Comparison of ENCODE assay signal across 9 mouse cellular contexts in genomic region chrX:38438147-38438791, GRCm38 (mm10). TPM values are rescaled to one million over a fixed set of nuclear protein-coding genes. Genes with fewer than 3 reads are reported as not detected.
A peak's percentile ranks its signal among the peaks of the same experiment; 100 is the strongest.
DNase-seq lines count a peak whose midpoint lies in the region; ATAC-seq and TF ChIP-seq lines count a peak whose summit lies in the region.
"Had no signal": no experiment of that assay in that cellular context is flagged by ENCODE, and none has a peak within 500 bp of the region (broad histone marks: within the 10 kb centered on the region; RNA-seq: fewer than 3 reads in every experiment).

No protein-coding gene starts in this region.

- H3K4me1 ChIP-seq in cortical plate, adult 2 months (ENCODE audit: control insufficient read depth, insufficient read depth, low read length) = no peaks in the 10 kb centered on the region
- H3K4me1 ChIP-seq in liver, embryonic 14.5 days (replicated peaks; ENCODE audit: control insufficient read depth in 2 of 2, insufficient read depth in 2 of 2, low read length in 1 of 2) = no peaks in the 10 kb centered on the region
- H3K4me1 ChIP-seq in neural tube, embryonic 13.5 days (replicated peaks) = no peaks in the 10 kb centered on the region
- H3K4me1 ChIP-seq in stomach, postnatal 0 days (replicated peaks; ENCODE audit: control insufficient read depth, insufficient read depth) = no peaks in the 10 kb centered on the region

- no peak overlapping the region for H3K27ac ChIP-seq in cortical plate, adult 2 months (ENCODE audit: insufficient read depth, low read length)
- H3K27ac ChIP-seq in liver, embryonic 14.5 days = no peak overlapping the region
- no peak overlapping the region for H3K27ac ChIP-seq in neural tube, embryonic 13.5 days (replicated peaks)
- H3K27ac ChIP-seq in stomach, postnatal 0 days (replicated peaks) = no peak overlapping the region

- intact Hi-C loops in gastrocnemius, postnatal 14 days (cut with DNase I; ENCODE audit: low total_unique reads) = no loop called here

- no peaks in the 10 kb centered on the region for H3K36me3 ChIP-seq in liver, embryonic 14.5 days (replicated peaks; ENCODE audit: control insufficient read depth, insufficient read depth, low read depth)
- H3K36me3 ChIP-seq in neural tube, embryonic 13.5 days = peaks cover 3% of the 10 kb centered on the region; the same call in 1 of the 2 replicates
- no peaks in the 10 kb centered on the region for H3K36me3 ChIP-seq in stomach, postnatal 0 days (ENCODE audit: control insufficient read depth, insufficient read depth, low read length)

- H3K9me3 ChIP-seq in liver, embryonic 14.5 days (ENCODE audit: control insufficient read depth, low read length) = no peaks in the 10 kb centered on the region
- no peaks in the 10 kb centered on the region for H3K9me3 ChIP-seq in neural tube, embryonic 13.5 days
- no peaks in the 10 kb centered on the region for H3K9me3 ChIP-seq in stomach, postnatal 0 days (ENCODE audit: control insufficient read depth, low read length)

- no peak for TF ChIP-seq POLR2A in cortical plate, adult 2 months (IDR thresholded peaks at IDR 0.05; ENCODE audit: extremely low read depth, insufficient read depth, low read length)

- DNase-seq in A20 (ENCODE audit: low read depth, low spot score) = peak; percentile 60
- DNase-seq in adrenal gland, adult (ENCODE audit: inconsistent age in 2 of 2, low spot score in 1 of 2) = peak; percentile 72 to 91
- DNase-seq in gastrocnemius, postnatal 14 days = peak; percentile 74
- DNase-seq in kidney, postnatal 14 days = peak; percentile 73
- DNase-seq in liver, embryonic 14.5 days (ENCODE audit: low read depth in 3 of 3, low spot score in 3 of 3) = peak in 1 of 3 experiments; percentile 31
- peak; percentile 74 for DNase-seq in stomach, postnatal 0 days (ENCODE audit: low spot score)

- H3K27me3 ChIP-seq in liver, embryonic 14.5 days (ENCODE audit: control insufficient read depth, insufficient read depth, low read length) = no peaks in the 10 kb centered on the region
- no peaks in the 10 kb centered on the region for H3K27me3 ChIP-seq in neural tube, embryonic 13.5 days
- no peaks in the 10 kb centered on the region for H3K27me3 ChIP-seq in stomach, postnatal 0 days (ENCODE audit: control insufficient read depth, insufficient read depth, low read length)

- WGBS in liver, embryonic 14.5 days (ENCODE audit: insufficient replicate concordance) = 49% methylated on average over 7 of the region's 7 CpGs
- WGBS in neural tube, embryonic 13.5 days = 46% methylated on average over 7 of the region's 7 CpGs
- 42% methylated on average over 7 of the region's 7 CpGs for WGBS in stomach, postnatal 0 days

- no peak overlapping the region for H3K4me3 ChIP-seq in cortical plate, adult 2 months (ENCODE audit: insufficient read depth, low read length)
- H3K4me3 ChIP-seq in liver, embryonic 14.5 days (ENCODE audit: insufficient read depth in 1 of 2, low read depth in 2 of 2, low read length in 2 of 2) = no peak overlapping the region
- H3K4me3 ChIP-seq in neural tube, embryonic 13.5 days = no peak overlapping the region
- H3K4me3 ChIP-seq in stomach, postnatal 0 days (ENCODE audit: low read depth, low read length) = no peak overlapping the region
- H3K4me3 ChIP-seq: erythroblast, embryonic 14.5 days had no signal

- no peak for TF ChIP-seq EP300 in liver, embryonic 14.5 days (IDR thresholded peaks at IDR 0.05; ENCODE audit: low read depth)
- TF ChIP-seq EP300 in stomach, postnatal 0 days (optimal IDR thresholded peaks at IDR 0.05) = no peak

- H3K9ac ChIP-seq in liver, embryonic 14.5 days (replicated peaks) = no peak overlapping the region
- H3K9ac ChIP-seq in neural tube, embryonic 13.5 days = no peak overlapping the region
- no peak overlapping the region for H3K9ac ChIP-seq in stomach, postnatal 0 days (ENCODE audit: low read length)

- no peak for ATAC-seq in liver, embryonic 14.5 days (ENCODE audit: insufficient read depth)
- peak; percentile 65; the same call in 1 of the 2 replicates for ATAC-seq in neural tube, embryonic 13.5 days (ENCODE audit: low read depth)
- ATAC-seq in stomach, postnatal 0 days (ENCODE audit: low FRiP score, low TSS enrichment) = peak; percentile 63; the same call in 1 of the 2 replicates

- peak; percentile 65 for TF ChIP-seq CTCF in cortical plate, adult 2 months (IDR thresholded peaks at IDR 0.05; ENCODE audit: extremely low read depth, insufficient read depth, low read length)
- TF ChIP-seq CTCF in liver, embryonic 14.5 days (IDR thresholded peaks at IDR 0.05; ENCODE audit: low read depth) = peak; percentile 85
- peak; percentile 88 for TF ChIP-seq CTCF in stomach, postnatal 0 days (IDR thresholded peaks at IDR 0.05; ENCODE audit: low read depth)

- no peak overlapping the region for H3K4me2 ChIP-seq in liver, embryonic 14.5 days (ENCODE audit: low read depth)
- no peak overlapping the region for H3K4me2 ChIP-seq in neural tube, embryonic 13.5 days
- H3K4me2 ChIP-seq in stomach, postnatal 0 days (replicated peaks; ENCODE audit: low read depth) = no peak overlapping the region

RNA-seq across cellular contexts. Expression of gene Lamp2, which starts 18.0 kb away (rescaled TPM):
- 58.5 and 65.8 TPM in 2 replicates for polyA plus RNA-seq in cortical plate, adult 2 months (2012; rRNA removed)
- 10 to 100 TPM; 77.5 to 84.6 TPM for total RNA-seq in gastrocnemius, postnatal 14 days (2021)
- 26.3 and 30.6 TPM in 2 replicates for polyA plus RNA-seq in liver, embryonic 14.5 days (2012; rRNA removed)
- polyA plus RNA-seq in liver, embryonic 14.5 days (2014; fragmentation: Nextera tagmentation; extraction: Ambion mirVana) = 77.2 and 79.2 TPM in 2 replicates
- 66.6 and 74.5 TPM in 2 replicates for polyA plus RNA-seq in neural tube, embryonic 13.5 days (2015; fragmentation: Nextera tagmentation; extraction: Ambion mirVana)
- 131 and 147 TPM in 2 replicates for polyA plus RNA-seq in stomach, postnatal 0 days (2015; fragmentation: Nextera tagmentation; extraction: Ambion mirVana)
